Mouse (Mus musculus) midbrain, embryonic 12.5 days (tissue): ENCODE data around the gene Rnf167. TPM values are rescaled to one million over a fixed set of nuclear protein-coding genes. Genes with fewer than 3 reads are reported as not detected.

Experiments used
- ATAC-seq: fragments of 200-750 bp; cut with Nextera tagmentation; 2 replicates; pipeline ENCODE4 v1.8.0; 2017; ENCODE audit warnings: low read depth, moderate TSS enrichment, moderate library complexity; ENCODE audit not compliant: low FRiP score
- H3K27ac ChIP-seq: fragments of 300-500 bp; sonication (generic); replicated peaks from 2 replicates; pipeline ENCODE4 v1.5.1; 2016; ENCODE audit warnings: mild to moderate bottlenecking
- H3K27me3 ChIP-seq: fragments of 300-500 bp; sonication (generic); 2 replicates; pipeline ENCODE4 v1.6.1; 2016; ENCODE audit warnings: mild to moderate bottlenecking
- H3K36me3 ChIP-seq: fragments of 300-500 bp; sonication (generic); 2 replicates; pipeline ENCODE4 v1.6.1; 2016
- H3K4me1 ChIP-seq: fragments of 300-500 bp; sonication (generic); 2 replicates; pipeline ENCODE4 v1.6.1; 2016
- H3K4me2 ChIP-seq: fragments of 300-500 bp; sonication (generic); replicated peaks from 2 replicates; pipeline ENCODE4 v1.6.1; 2016; ENCODE audit warnings: mild to moderate bottlenecking, moderate library complexity
- H3K4me3 ChIP-seq: fragments of 300-500 bp; sonication (generic); 2 replicates; pipeline ENCODE4 v1.5.1; 2016; ENCODE audit warnings: mild to moderate bottlenecking
- H3K9ac ChIP-seq: fragments of 300-500 bp; sonication (generic); replicated peaks from 2 replicates; pipeline ENCODE4 v1.6.1; 2016; ENCODE audit warnings: mild to moderate bottlenecking, moderate library complexity
- H3K9me3 ChIP-seq: fragments of 300-500 bp; sonication (generic); 2 replicates; pipeline ENCODE4 v1.6.1; 2016; ENCODE audit warnings: mild to moderate bottlenecking
- WGBS: fragments of 180-500 bp; shearing (Covaris S2); methylation state at CpG from one replicate; pipeline ENCODE4 v1.1.7; 2016; 5-methylcytosine and 5-hydroxymethylcytosine counted together
- polyA plus RNA-seq: library from polyadenylated mRNA; unstranded; fragments of >200 nt; fragmentation: Nextera tagmentation; extraction: Ambion mirVana; gene quantifications from 2 replicates; pipeline ENCODE4 v1.2.1, GENCODE M21; 2016

Rnf167 gene
- polyA plus RNA-seq, 1 experiment from 2014 or later, result 101 TPM

GRCm38 (mm10) chr11:70619101-70619500 lies 27.9 kb upstream of the Rnf167 start, which contains the start of gene Chrne:
Gene Chrne (minus strand): TSS chr11:70619216.
- WGBS, result 47% methylated on average over 1 of the region's 1 CpGs

GRCm38 (mm10) chr11:70621972-70622814 lies 24.8 kb upstream of the Rnf167 start:
- Histone ChIP-seq H3K4me3 (no peak overlapping the region), H3K4me2 (no peak overlapping the region), H3K27me3 (peaks cover 4% of the 10 kb centered on the region; the same call in 1 of the 2 replicates), H3K9me3 (no peaks in the 10 kb centered on the region), H3K4me1 (no peaks in the 10 kb centered on the region), H3K27ac (no peak overlapping the region), H3K9ac (no peak overlapping the region), H3K36me3 (no peaks in the 10 kb centered on the region)
- ATAC-seq, result no peak
- 47% methylated on average over 7 of the region's 7 CpGs for WGBS

More at GRCm38 (mm10) chr11:70619101-70619500, 27.9 kb upstream of the Rnf167 start, which contains the start of gene Chrne:
- Histone ChIP-seq H3K9ac (no peak within 1 kb of the TSS), H3K4me1 (peaks cover 13% of the 10 kb centered on the region), H3K4me2 (no peak within 1 kb of the TSS), H3K36me3 (no peaks in the 10 kb centered on the region), H3K27me3 (peaks cover 20% of the 10 kb centered on the region), H3K4me3 (no peak within 1 kb of the TSS), H3K9me3 (no peaks in the 10 kb centered on the region), H3K27ac (no peak within 1 kb of the TSS)
- ATAC-seq, result no peak

- Histone ChIP-seq H3K4me3 (no peak overlapping the region), H3K9ac (no peak overlapping the region), H3K36me3 (no peaks in the 10 kb centered on the region), H3K4me1 (no peaks in the 10 kb centered on the region), H3K27me3 (peaks cover 4% of the 10 kb centered on the region; the same call in 1 of the 2 replicates), H3K9me3 (no peaks in the 10 kb centered on the region), H3K4me2 (no peak overlapping the region), H3K27ac (no peak overlapping the region)
- WGBS, result 87% methylated on average over 10 of the region's 10 CpGs
- no peak for ATAC-seq
Observed at GRCm38 (mm10) chr11:70623053-70623742, 23.8 kb upstream of the Rnf167 start.

GRCm38 (mm10) chr11:70625473-70625872 lies 21.6 kb upstream of the Rnf167 start:
- Histone ChIP-seq H3K4me3 (no peak overlapping the region), H3K27ac (no peak overlapping the region), H3K9ac (no peak overlapping the region), H3K27me3 (peaks cover 4% of the 10 kb centered on the region; the same call in 1 of the 2 replicates), H3K36me3 (no peaks in the 10 kb centered on the region), H3K4me1 (no peaks in the 10 kb centered on the region), H3K9me3 (no peaks in the 10 kb centered on the region), H3K4me2 (no peak overlapping the region)
- no peak for ATAC-seq
- WGBS, result 55% methylated on average over 4 of the region's 4 CpGs

GRCm38 (mm10) chr11:70626877-70627276 lies 20.2 kb upstream of the Rnf167 start:
- Histone ChIP-seq H3K9ac (no peak overlapping the region), H3K4me1 (no peaks in the 10 kb centered on the region), H3K9me3 (no peaks in the 10 kb centered on the region), H3K4me2 (no peak overlapping the region), H3K36me3 (no peaks in the 10 kb centered on the region), H3K27ac (no peak overlapping the region), H3K4me3 (no peak overlapping the region), H3K27me3 (peaks cover 4% of the 10 kb centered on the region; the same call in 1 of the 2 replicates)
- 70% methylated on average over 4 of the region's 4 CpGs for WGBS
- ATAC-seq, result no peak

GRCm38 (mm10) chr11:70628431-70628830 lies 18.6 kb upstream of the Rnf167 start:
- no peak overlapping the region for H3K4me3 ChIP-seq
- H3K9ac ChIP-seq, result no peak overlapping the region
- ATAC-seq, result no peak
- peaks cover 4% of the 10 kb centered on the region; the same call in 1 of the 2 replicates for H3K27me3 ChIP-seq
- H3K4me2 ChIP-seq, result no peak overlapping the region
- 82% methylated on average over 2 of the region's 2 CpGs for WGBS
- no peak overlapping the region for H3K27ac ChIP-seq
- no peaks in the 10 kb centered on the region for H3K4me1 ChIP-seq
- H3K9me3 ChIP-seq, result no peaks in the 10 kb centered on the region
- no peaks in the 10 kb centered on the region for H3K36me3 ChIP-seq

- Histone ChIP-seq H3K9ac (no peak overlapping the region), H3K9me3 (no peaks in the 10 kb centered on the region), H3K4me1 (no peaks in the 10 kb centered on the region), H3K27me3 (no peaks in the 10 kb centered on the region; the same call in 1 of the 2 replicates), H3K36me3 (no peaks in the 10 kb centered on the region), H3K4me3 (no peak overlapping the region), H3K4me2 (no peak overlapping the region), H3K27ac (no peak overlapping the region)
- no peak for ATAC-seq
- 60% methylated on average over 5 of the region's 5 CpGs for WGBS
Observed at GRCm38 (mm10) chr11:70629557-70629956, 17.5 kb upstream of the Rnf167 start.

- no peaks in the 10 kb centered on the region for H3K9me3 ChIP-seq
- H3K4me2 ChIP-seq, result no peak overlapping the region
- no peak overlapping the region for H3K4me3 ChIP-seq
- no peak overlapping the region for H3K27ac ChIP-seq
- no peaks in the 10 kb centered on the region for H3K4me1 ChIP-seq
- H3K9ac ChIP-seq, result no peak overlapping the region
- H3K36me3 ChIP-seq, result no peaks in the 10 kb centered on the region
- WGBS, result 69% methylated on average over 7 of the region's 7 CpGs
- no peaks in the 10 kb centered on the region; the same call in 1 of the 2 replicates for H3K27me3 ChIP-seq
- no peak for ATAC-seq
Observed at GRCm38 (mm10) chr11:70630129-70630528, 16.9 kb upstream of the Rnf167 start.

- Histone ChIP-seq H3K27me3 (no peaks in the 10 kb centered on the region), H3K9me3 (no peaks in the 10 kb centered on the region), H3K27ac (no peak overlapping the region), H3K4me1 (no peaks in the 10 kb centered on the region), H3K4me2 (no peak overlapping the region), H3K9ac (no peak overlapping the region), H3K4me3 (no peak overlapping the region), H3K36me3 (no peaks in the 10 kb centered on the region)
- ATAC-seq, result no peak
- 84% methylated on average over 4 of the region's 4 CpGs for WGBS
Observed at GRCm38 (mm10) chr11:70635601-70636000, 11.4 kb upstream of the Rnf167 start.

GRCm38 (mm10) chr11:70637764-70638163 lies 9.3 kb upstream of the Rnf167 start:
- Histone ChIP-seq H3K4me3 (no peak overlapping the region), H3K36me3 (no peaks in the 10 kb centered on the region), H3K4me2 (no peak overlapping the region), H3K27me3 (no peaks in the 10 kb centered on the region), H3K27ac (no peak overlapping the region), H3K9me3 (no peaks in the 10 kb centered on the region), H3K4me1 (no peaks in the 10 kb centered on the region), H3K9ac (no peak overlapping the region)
- no peak for ATAC-seq
- 88% methylated on average over 1 of the region's 1 CpGs for WGBS

GRCm38 (mm10) chr11:70638293-70638692 lies 8.7 kb upstream of the Rnf167 start:
- no peak overlapping the region for H3K27ac ChIP-seq
- H3K27me3 ChIP-seq, result no peaks in the 10 kb centered on the region
- ATAC-seq, result no peak
- no peaks in the 10 kb centered on the region for H3K4me1 ChIP-seq
- WGBS, result 94% methylated on average over 1 of the region's 1 CpGs
- H3K9ac ChIP-seq, result no peak overlapping the region
- H3K36me3 ChIP-seq, result 0 out of 2 replicates have a peak, but pooled peaks cover 3% of the 10 kb centered on the region
- H3K9me3 ChIP-seq, result no peaks in the 10 kb centered on the region
- H3K4me3 ChIP-seq, result no peak overlapping the region
- no peak overlapping the region for H3K4me2 ChIP-seq

- H3K9ac ChIP-seq, result no peak within 1 kb of the TSS
- H3K4me3 ChIP-seq, result no peak within 1 kb of the TSS
- no peaks in the 10 kb centered on the region for H3K27me3 ChIP-seq
- ATAC-seq, result no peak
- 56% methylated on average over 5 of the region's 5 CpGs for WGBS
- no peaks in the 10 kb centered on the region for H3K4me1 ChIP-seq
- H3K27ac ChIP-seq, result no peak within 1 kb of the TSS
- no peaks in the 10 kb centered on the region for H3K9me3 ChIP-seq
- H3K36me3 ChIP-seq, result 0 out of 2 replicates have a peak, but pooled peaks cover 3% of the 10 kb centered on the region
- no peak within 1 kb of the TSS for H3K4me2 ChIP-seq
Observed at GRCm38 (mm10) chr11:70638714-70639278, 8.2 kb upstream of the Rnf167 start, which contains the start of gene Gp1ba. Gene Gp1ba (plus strand): TSS chr11:70639122.
